ENCODE assay signal across 17 mouse cellular contexts in the genomic region with DNA sequence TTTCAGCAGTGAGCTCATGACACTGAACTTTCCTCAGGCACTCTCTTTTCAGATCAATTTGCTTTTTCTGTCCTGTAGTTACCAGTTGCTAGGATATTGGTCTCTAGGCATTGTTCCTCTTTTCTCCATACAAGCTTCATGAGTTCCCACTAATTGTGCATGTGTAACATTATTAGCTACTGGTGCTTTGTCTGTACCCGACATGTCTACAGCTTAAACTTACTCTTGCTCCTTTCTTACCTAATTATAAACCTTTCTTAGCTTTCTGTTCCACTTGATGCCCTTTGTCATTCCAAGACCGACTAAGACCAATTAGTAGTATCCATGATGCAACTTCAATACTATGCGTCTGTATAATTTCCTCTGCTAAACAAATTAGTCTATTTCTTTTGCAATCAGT.
"Had no signal": no experiment of that assay in that cellular context is flagged by ENCODE, and none has a peak within 500 bp of the region (broad histone marks: within the 10 kb centered on the region; RNA-seq: fewer than 3 reads in every experiment).

No protein-coding gene starts in this region.

- H3K36me3 ChIP-seq: lung, embryonic 15.5 days; midbrain, embryonic 10.5 days; midbrain, embryonic 12.5 days; neural tube, embryonic 13.5 days; stomach, embryonic 15.5 days had no signal

- H3K9ac ChIP-seq: lung, embryonic 15.5 days; midbrain, embryonic 12.5 days; neural tube, embryonic 13.5 days; stomach, embryonic 15.5 days had no signal

- H3K4me3 ChIP-seq: lung, embryonic 15.5 days; midbrain, embryonic 10.5 days; midbrain, embryonic 12.5 days; myocyte; neural tube, embryonic 13.5 days; stomach, embryonic 15.5 days had no signal

- ATAC-seq: lung, postnatal 0 days; midbrain, embryonic 16.5 days had no signal

- H3K27me3 ChIP-seq: lung, embryonic 15.5 days; midbrain, embryonic 12.5 days; neural tube, embryonic 13.5 days; stomach, embryonic 15.5 days had no signal

- H3K4me2 ChIP-seq: lung, embryonic 15.5 days; midbrain, embryonic 12.5 days; neural tube, embryonic 13.5 days; stomach, embryonic 15.5 days had no signal

- DNase-seq: lung, adult 18-20 months; lung, postnatal 14 days; lung, postnatal 4 days; midbrain, embryonic 14.5 days; right cerebral cortex, postnatal 14 days; thymus, adult 2 months; thymus, postnatal 25 days; thymus, postnatal 4 days had no signal

- H3K9me3 ChIP-seq: lung, embryonic 15.5 days; midbrain, embryonic 12.5 days; stomach, embryonic 15.5 days had no signal

- H3K4me1 ChIP-seq: lung, embryonic 15.5 days; midbrain, embryonic 10.5 days; midbrain, embryonic 12.5 days; neural tube, embryonic 13.5 days; stomach, embryonic 15.5 days had no signal

- H3K27ac ChIP-seq: lung, embryonic 15.5 days; midbrain, embryonic 10.5 days; midbrain, embryonic 12.5 days; neural tube, embryonic 13.5 days; stomach, embryonic 15.5 days; stomach, postnatal 0 days had no signal
